In genomic region chr6:112489910-112490559, GRCm38 (mm10) we compare ENCODE assay signal across 8 mouse cellular contexts. TPM values are rescaled to one million over a fixed set of nuclear protein-coding genes. Genes with fewer than 3 reads are reported as not detected.
DNase-seq lines count a peak whose midpoint lies in the region; ATAC-seq lines count a peak whose summit lies in the region.

Oxtr (minus strand) TSS chr6:112489943.

- H3K4me2 ChIP-seq in midbrain, embryonic 11.5 days = peak within 1 kb of the TSS; percentile 51

- H3K36me3 ChIP-seq in heart, embryonic 10.5 days = no peaks in the 10 kb centered on the region
- H3K36me3 ChIP-seq in midbrain, embryonic 11.5 days (ENCODE audit: control insufficient read depth, insufficient read depth, low read length) = no peaks in the 10 kb centered on the region

- peaks cover 22% of the 10 kb centered on the region for H3K4me1 ChIP-seq in heart, embryonic 10.5 days
- H3K4me1 ChIP-seq in midbrain, embryonic 11.5 days (ENCODE audit: control insufficient read depth, insufficient read depth, low read length) = peaks cover 15% of the 10 kb centered on the region

- no peak for DNase-seq in heart, embryonic 10.5 days (ENCODE audit: low spot score)
- DNase-seq in heart, postnatal 10 days = no peak
- DNase-seq in adrenal gland, adult 18-20 months (ENCODE audit: low spot score in 2 of 2) = no peak
- DNase-seq in midbrain, embryonic 11.5 days (ENCODE audit: low spot score, missing footprints) = peak; percentile 90
- no peak for DNase-seq in layer of hippocampus, postnatal 14 days (ENCODE audit: low spot score in 2 of 2)
- DNase-seq in layer of hippocampus, adult 11-12 months (ENCODE audit: low spot score) = no peak
- DNase-seq in cerebellum, adult 9-11 months = no peak

- intact Hi-C loops in heart, postnatal 10 days (cut with DNase I) = loop anchor here (5.0 to 10.0 kb wide), 3 partner anchors 207 to 512 kb away; partner anchors contain the start of gene Rad18

- 11% methylated on average over 24 of the region's 24 CpGs for WGBS in heart, embryonic 10.5 days
- WGBS in midbrain, embryonic 11.5 days = 7% methylated on average over 24 of the region's 24 CpGs

- H3K27ac ChIP-seq in heart, embryonic 10.5 days = no peak within 1 kb of the TSS; the same call in 1 of the 2 replicates
- no peak within 1 kb of the TSS for H3K27ac ChIP-seq in midbrain, embryonic 11.5 days (ENCODE audit: low read depth, low read length)

- H3K9me3 ChIP-seq in heart, embryonic 10.5 days = no peaks in the 10 kb centered on the region
- H3K9me3 ChIP-seq in midbrain, embryonic 11.5 days (ENCODE audit: control insufficient read depth, low read length) = no peaks in the 10 kb centered on the region

- peak within 1 kb of the TSS; percentile 47; the same call in 1 of the 2 replicates for H3K9ac ChIP-seq in midbrain, embryonic 11.5 days (ENCODE audit: low read length)

- ATAC-seq in granulocyte monocyte progenitor cell, adult 5-6 weeks (replicated peaks; ENCODE audit: poor library complexity, severe bottlenecking) = 0 out of 2 replicates have a peak, but pooled peaks have one; percentile 1
- ATAC-seq in midbrain, embryonic 11.5 days (ENCODE audit: low FRiP score) = peak; percentile 26

- H3K4me3 ChIP-seq in heart, embryonic 10.5 days = peak within 1 kb of the TSS; percentile 53
- peak within 1 kb of the TSS; percentile 27 for H3K4me3 ChIP-seq in midbrain, embryonic 11.5 days (ENCODE audit: low read depth, low read length)

- peaks cover 86% of the 10 kb centered on the region for H3K27me3 ChIP-seq in heart, embryonic 10.5 days (ENCODE audit: insufficient read depth, poor library complexity, severe bottlenecking)
- H3K27me3 ChIP-seq in midbrain, embryonic 11.5 days (ENCODE audit: control insufficient read depth, insufficient read depth, low read length) = peaks cover 51% of the 10 kb centered on the region

RNA-seq across cellular contexts. Expression of gene Oxtr, which starts in this region (rescaled TPM):
- polyA plus RNA-seq in heart, embryonic 10.5 days (2016; fragmentation: Nextera tagmentation; extraction: Ambion mirVana) = 0.08 and 0.17 TPM in 2 replicates
- under 1 TPM; 0.15 to 0.26 TPM for total RNA-seq in heart, postnatal 10 days (2021)
- 100 to 1,000 TPM in 1 of 2 experiments, 10 to 100 TPM in 1; 10.0 to 228 TPM for total RNA-seq in adrenal gland, adult 18-20 months (2021)
- not detected in 2 replicates for total RNA-seq in granulocyte monocyte progenitor cell, adult 5-6 weeks (2014; fragmentation: Nextera tagmentation)
- total RNA-seq in granulocyte monocyte progenitor cell, adult 5-6 weeks (2017) = not detected in 2 replicates
- polyA plus RNA-seq in midbrain, embryonic 11.5 days (2014; fragmentation: Nextera tagmentation; extraction: Ambion mirVana) = 0.11 and 0.26 TPM in 2 replicates
- 10 to 100 TPM in 1 of 2 experiments, 1 to 10 TPM in 1; 8.2 to 10.7 TPM for total RNA-seq in layer of hippocampus, postnatal 14 days (2021)

Comparison
In these comparisons a context has a peak if more than half of its experiments do, and no peak if none do; other contexts are left out.
1. RNA of gene Oxtr (total RNA-seq): 10.0 to 228 TPM in adrenal gland, adult 18-20 months and 8.2 to 10.7 TPM in layer of hippocampus, postnatal 14 days; 0.15 to 0.26 TPM in heart, postnatal 10 days and not detected in granulocyte monocyte progenitor cell, adult 5-6 weeks; every median in the first group is over 4 times any median in the second.
2. Peak in ATAC-seq in granulocyte monocyte progenitor cell, adult 5-6 weeks; RNA of the gene not detected or under 1 TPM.
3. Peak in DNase-seq, ATAC-seq, H3K4me3 ChIP-seq, H3K9ac ChIP-seq and H3K4me2 ChIP-seq in midbrain, embryonic 11.5 days; RNA of the gene not detected or under 1 TPM.